Mouse (Mus musculus) kidney, postnatal 14 days (tissue): Measurements from ENCODE around the gene Kank4.
A peak's percentile ranks its signal among the peaks of the same experiment; 100 is the strongest.
"Not testable (repeated sequence)": the region's sequence is repeated elsewhere in the genome, so short reads cannot be mapped to it uniquely, and the experiment has no call there.

Experiments used
- DNase-seq: peaks from one replicate; pipeline ENCODE4 v3.0.0; 2022; ENCODE audit warnings: mixed read lengths

The Kank4 gene

DNA sequence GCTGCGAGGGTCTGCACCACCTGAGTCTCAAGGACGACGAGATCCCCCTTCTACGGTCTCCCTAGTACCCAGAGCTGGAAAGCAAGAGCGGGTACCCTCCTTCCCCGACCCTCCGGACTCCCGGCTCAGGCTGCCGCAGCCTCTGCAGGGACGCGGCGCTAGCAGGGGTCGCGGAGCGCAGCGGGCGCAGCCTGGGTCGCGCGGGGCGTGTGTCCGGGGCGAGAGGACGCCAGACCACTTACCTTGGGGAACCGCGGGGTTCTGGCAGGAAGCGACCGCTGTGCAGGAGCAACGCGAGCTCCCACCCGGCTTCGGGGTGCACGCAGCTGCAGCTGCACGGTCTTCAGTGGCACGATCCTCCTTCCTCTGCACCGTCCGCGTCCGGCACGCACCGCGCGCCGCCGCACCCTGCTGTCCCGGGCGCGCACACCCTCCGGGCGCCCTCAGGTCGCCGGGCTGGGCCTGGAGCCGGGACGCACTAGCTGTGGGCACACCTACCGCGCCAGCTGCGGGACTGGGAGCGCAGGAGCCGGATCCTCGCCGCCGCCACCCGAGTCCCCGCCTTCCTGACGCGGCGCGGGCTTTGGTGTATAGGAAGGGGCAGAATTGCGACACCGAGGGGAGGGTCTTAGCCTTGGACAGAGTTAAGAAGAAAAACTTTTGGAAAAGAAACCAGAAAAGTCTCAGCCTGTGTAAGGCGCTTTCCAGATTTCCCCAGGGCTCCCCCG is at the start of gene Kank4:
TSS of gene Kank4 (minus strand) at position 354 of the 728 bp plus-strand sequence.
- peak; percentile 74 for DNase-seq

GRCm38 (mm10) chr4:98865386-98866237 is 48.3 kb upstream of the Kank4 start:
- DNase-seq = peak; percentile 11

GRCm38 (mm10) chr4:98864546-98864945 is 47.2 kb upstream of the Kank4 start:
- no peak for DNase-seq

DNA sequence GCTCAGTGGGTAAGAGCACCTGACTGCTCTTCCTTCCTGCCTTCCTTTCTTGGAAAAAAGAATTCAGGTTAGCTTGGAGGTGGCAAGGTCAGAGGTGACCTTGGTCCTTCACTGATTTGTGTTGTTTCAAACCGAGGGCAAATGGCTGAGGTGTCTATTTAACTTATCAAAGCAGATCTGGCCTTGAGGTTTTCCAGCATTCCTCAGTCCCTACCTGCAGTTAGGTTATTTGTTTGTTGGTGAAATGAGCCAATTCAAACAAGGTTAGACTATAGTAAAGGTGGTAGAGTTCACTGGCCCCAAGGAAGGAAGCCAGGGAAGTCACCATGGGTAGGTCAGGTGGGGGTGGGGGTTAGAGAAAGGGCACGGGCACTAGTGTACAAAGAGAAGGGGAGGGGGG is 46.8 kb upstream of the Kank4 start:
- no peak for DNase-seq

DNA sequence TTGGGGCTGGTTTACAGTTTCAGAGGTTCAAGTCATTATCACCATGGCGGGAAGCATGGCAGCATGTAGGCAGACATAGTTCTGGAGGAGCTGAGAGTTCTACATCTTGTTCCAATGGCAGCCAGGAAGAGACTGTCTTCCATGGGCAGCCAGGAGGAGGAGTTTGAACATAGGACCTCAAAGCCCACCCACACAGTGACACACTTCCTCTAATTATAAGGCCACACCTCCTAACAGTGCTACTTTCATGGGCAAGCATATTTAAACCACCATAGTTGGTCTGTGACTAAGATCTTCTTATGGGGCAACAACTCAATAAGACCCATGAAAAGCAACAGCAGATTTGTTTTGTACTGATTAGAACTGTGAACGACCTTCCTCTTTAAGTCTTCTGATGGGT is 46.1 kb upstream of the Kank4 start:
- no peak for DNase-seq

- DNase-seq = no peak
Measured at GRCm38 (mm10) chr4:98858151-98858855, 41.0 kb upstream of the Kank4 start.

DNA sequence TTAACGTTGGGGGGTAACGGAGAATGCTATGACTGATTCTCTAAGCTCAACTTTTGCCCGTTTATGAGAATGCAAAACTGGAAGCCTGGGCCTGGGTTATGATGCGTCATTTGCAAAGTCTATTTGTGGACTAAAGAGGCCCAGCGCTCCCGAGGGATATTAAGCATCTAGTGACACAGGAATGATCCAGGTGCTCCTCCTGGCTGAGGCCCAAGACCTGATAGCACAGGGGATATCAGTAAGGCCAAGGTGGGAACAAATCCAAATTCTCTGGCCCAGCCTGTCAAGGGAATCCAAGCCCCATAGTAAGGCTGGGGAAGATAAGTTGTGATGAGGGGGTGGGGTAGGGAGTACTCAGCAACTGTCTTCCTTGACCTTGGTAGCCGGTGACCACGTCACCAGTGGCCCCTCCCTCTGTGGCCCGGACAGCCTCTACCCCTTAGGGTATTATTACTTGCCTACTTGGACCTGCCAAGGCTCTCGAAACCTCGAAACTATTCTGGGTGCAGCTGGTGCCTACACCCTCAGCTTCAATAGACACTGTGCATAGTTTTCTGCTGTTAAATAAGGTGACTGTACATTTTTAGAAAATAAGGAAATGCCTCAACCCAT is 39.8 kb upstream of the Kank4 start:
- no peak for DNase-seq

DNA sequence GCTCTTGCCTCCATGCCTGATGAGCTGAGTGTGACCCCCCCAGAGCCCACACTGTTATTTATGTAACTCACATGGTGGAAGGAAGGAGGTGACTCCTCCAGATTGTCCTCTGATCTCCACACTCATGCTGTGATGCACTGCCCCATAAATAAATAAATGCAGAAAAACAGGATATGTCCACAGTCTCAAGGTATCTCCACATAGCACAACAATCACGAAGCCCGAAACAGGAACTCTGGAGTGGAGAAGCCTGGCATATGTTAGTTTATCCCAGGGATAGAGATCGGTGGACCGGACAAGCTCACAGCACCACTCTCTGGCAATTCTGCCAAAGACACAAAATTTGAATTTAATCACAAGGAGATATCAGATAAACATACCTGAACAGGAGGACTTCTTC is 36.6 kb upstream of the Kank4 start:
- DNase-seq = no peak

GRCm38 (mm10) chr4:98850485-98850884 is 33.1 kb upstream of the Kank4 start:
- not testable (repeated sequence) for DNase-seq

DNA sequence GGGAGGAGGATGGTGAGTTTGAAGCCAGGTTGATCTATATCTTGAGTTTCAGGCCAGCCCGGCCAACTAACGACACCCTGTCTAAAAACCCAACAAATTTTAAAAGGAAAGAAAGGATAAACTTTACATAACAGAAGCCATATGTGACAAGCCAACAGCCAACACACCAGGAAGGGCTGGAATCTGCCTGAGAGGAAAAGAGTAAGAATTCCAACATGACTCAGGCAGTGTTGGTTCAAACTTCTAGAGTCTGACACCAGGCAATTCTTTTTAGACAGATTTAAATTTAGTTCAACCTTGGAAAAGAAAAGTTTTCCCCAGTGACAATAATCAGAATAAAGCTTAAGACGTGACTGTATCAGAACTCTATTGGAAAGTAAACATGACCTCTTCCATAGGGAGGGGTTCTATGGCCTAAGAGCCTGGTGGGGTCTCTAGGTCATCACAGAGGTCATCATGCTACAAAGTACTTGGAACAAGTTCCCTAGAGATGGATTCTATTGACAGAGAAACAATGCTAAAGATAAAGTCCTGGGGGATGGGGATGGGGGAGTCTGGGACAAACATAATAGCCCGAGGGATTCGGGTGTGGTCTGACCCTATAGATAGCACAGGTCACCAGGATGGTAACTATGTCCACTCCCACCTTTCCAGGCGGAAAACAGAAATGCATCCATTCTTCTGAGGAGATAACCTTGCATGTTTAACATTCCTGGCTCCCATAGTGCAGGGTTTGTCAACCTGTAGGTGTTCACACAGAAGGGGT is 30.0 kb upstream of the Kank4 start:
- DNase-seq = no peak

DNA sequence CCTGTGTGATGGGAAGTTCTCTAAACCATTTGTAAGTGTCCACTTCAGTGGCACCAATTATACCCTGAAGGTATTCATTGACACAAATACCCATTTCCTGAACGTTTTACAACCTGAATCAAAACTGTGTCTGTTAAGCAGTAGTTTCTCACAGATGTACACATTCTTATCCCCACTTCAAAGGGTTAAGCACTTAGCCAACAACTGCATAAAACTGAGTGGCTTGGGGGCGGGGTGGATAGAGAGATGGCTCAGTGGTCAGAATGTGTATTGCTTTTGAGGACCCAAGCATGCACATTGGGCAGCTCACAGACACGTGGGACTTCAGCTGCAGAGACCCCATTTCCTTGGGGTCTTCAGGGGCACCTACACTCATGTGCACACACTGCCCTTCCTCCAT is 29.1 kb upstream of the Kank4 start:
- DNase-seq = no peak

- DNase-seq = peak; percentile 16
Measured at GRCm38 (mm10) chr4:98845687-98846125, 28.4 kb upstream of the Kank4 start.

DNA sequence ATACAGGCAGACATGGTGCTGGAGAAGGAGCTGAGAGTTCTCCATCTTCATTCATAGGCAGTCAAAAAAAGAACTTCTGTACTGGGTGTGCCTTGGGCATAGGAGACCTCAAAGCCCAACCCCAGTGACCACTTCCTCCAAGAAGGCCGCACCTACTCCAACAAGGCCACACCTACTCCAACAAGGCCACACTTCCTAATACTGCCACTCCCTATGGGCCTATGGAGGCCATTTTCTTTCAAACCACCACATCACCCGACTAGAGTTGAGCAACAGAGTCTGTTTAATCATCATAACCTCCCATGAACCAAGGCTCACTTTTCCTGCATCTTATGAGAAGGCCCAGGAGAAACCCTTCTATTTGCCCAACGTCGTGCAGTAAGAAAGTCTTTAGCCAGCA is 27.9 kb upstream of the Kank4 start:
- no peak for DNase-seq

GRCm38 (mm10) chr4:98843906-98844597 is 26.7 kb upstream of the Kank4 start:
- DNase-seq = no peak

DNA sequence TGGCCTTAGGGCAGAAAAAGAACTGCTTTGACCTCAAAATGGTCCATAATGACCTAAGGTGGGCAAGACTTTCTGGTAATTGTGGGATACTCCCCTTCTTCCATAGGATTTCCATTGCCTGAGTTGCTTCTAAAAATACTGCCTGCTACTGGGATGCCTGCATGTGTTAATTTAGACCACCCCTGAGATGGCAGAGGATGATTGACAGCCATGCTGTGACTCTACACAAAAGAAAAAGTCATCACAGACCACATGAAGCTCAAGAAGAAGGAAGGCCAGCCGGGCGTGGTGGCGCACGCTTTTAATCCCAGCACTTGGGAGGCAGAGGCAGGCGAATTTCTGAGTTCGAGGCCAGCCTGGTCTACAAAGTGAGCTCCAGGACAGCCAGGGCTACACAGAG is 23.9 kb upstream of the Kank4 start:
- DNase-seq = not testable (repeated sequence)

DNA sequence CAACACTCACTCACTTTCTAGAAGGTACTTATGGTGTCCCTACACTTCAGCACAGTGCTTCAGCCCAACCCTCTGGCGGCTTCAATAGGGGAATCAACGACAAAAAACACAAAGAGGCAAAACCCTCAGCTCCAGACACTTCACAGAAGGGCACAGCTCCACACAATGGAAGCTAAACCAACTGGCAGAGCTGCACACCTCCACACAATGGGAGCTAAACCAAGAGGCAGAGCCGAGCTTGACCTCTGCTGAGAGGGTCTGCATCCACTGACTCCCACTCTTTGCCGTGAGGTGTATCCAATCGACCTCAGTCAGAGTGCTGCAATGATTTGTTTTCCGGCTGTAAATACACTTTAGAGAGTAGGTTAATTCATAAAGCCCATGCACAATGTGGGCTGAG is 23.2 kb upstream of the Kank4 start:
- no peak for DNase-seq

GRCm38 (mm10) chr4:98838913-98839312 is 21.6 kb upstream of the Kank4 start:
- DNase-seq = no peak

DNA sequence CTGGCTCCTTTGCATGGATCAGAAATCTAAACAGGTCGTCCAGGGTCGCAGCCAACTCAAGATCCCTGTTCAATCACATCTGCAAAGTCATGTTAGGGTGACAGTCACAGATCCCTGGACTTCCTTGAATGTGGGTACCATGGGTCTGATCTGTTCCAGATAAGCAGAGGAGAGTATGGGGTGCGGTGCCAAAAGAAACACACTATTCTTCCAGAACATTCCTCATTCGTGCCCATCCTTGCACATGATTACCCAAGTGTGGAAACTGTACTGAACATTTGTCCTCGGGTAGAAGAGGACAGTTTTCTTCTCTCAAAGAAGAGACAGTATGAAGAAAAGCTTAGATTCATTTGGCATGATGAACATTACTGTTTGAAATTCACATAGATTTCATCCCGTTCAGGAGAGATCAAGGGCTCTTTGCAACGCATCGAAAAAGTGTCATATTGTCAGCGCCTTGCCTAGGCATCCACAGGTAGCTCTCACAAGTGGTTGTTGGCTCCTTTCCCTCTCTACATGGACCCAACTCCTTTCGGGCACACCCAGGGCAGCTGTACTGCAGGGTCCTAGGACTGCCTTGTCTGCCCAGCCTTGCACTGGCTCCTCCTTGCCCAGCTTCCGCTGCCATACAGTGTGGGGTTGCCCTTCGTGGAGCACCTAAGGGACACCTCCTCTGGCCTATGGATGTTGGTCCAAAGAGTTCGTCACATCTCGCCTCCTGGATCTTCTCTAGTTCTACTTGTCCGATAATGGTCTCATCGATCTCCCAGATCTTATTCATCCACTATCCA is 20.6 kb upstream of the Kank4 start:
- DNase-seq = peak; percentile 13

DNA sequence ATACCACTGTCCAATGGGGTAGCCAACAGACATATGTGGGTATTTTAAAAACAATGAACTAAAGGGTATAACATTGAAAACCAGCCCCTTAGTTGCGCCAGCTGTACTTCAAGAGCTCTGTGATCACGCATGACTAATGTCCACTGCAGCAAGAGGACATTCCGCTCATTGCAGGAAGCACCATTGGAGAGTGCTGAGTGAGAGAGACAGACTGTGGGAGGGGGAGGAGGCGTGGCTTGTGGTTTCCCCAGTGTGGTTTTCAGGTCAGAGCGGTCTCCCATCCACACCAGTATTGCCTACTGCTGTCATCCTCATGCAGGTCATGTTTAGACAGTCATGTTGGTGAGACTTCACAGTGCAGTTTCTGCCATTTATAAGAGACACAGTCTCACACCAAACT is 19.2 kb upstream of the Kank4 start:
- DNase-seq = peak; percentile 41

DNA sequence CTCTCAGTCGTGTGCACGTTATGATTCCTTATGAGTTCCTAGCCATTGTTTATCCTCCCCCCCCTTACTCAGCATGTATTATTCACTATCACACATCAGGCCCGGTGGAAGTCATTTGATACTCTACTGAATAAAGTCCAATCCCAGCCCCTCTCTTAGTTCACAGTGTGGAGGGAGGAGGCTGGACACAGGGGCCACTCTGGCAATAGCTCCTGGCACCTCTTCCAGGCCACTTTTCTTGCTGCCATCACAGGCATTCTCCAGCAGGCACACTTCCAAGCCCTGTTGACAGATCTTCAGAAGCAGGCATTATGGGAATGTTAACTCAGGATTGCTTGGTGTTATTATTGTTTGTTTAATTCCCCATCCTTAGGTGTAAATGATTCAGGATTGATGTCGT is 17.4 kb upstream of the Kank4 start:
- DNase-seq = no peak

DNA sequence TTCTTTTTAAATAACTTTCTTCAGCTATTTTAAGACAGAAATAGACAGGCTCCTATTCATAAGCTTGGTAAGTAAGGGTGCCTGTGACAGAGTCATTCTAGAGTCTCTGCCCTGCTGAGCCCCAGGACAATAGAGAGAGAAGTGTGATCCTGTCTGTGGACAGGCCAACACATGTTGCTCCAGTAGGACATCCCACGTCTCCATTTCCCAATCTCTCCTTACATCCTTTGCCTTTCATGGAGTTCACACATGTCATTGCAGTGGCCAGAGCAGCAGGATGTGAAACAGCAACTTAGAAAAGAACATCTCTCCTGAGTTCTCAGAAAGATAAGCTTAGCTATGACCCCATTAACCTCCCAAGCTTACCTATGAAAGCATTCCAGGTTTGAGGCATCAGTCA is 14.4 kb upstream of the Kank4 start:
- DNase-seq = no peak
